Mouse (Mus musculus) 3134 (cell line): Measurements from ENCODE around the gene Fam43a.

Source experiments
- DNase-seq: peaks from one replicate; pipeline ENCODE4 v3.0.0-alpha.2; 2011; ENCODE audit warnings: low spot score; ENCODE audit not compliant: insufficient read length; ENCODE audit errors: extremely low read depth

Gene Fam43a

DNA sequence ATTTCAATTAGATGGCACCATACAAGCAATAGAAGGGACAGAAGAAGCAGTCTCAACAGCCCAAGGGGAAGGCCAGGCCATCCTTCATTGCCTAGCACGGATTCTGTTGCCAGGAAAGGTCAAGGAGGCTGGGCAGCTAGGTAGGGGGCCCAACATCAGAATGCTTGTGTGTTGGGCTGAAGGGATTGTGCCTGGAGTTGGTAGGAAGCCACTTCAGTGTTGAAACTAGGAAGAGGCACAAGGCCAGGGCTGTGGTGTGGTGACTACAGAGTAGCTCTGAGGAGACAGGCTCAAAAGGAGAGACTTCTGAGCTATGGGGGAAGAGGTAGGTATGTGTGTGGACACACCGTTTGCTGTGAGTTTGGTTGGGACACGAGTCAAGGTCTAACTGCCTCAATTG lies 4.2 kb upstream of the Fam43a start:
- no peak for DNase-seq

DNA sequence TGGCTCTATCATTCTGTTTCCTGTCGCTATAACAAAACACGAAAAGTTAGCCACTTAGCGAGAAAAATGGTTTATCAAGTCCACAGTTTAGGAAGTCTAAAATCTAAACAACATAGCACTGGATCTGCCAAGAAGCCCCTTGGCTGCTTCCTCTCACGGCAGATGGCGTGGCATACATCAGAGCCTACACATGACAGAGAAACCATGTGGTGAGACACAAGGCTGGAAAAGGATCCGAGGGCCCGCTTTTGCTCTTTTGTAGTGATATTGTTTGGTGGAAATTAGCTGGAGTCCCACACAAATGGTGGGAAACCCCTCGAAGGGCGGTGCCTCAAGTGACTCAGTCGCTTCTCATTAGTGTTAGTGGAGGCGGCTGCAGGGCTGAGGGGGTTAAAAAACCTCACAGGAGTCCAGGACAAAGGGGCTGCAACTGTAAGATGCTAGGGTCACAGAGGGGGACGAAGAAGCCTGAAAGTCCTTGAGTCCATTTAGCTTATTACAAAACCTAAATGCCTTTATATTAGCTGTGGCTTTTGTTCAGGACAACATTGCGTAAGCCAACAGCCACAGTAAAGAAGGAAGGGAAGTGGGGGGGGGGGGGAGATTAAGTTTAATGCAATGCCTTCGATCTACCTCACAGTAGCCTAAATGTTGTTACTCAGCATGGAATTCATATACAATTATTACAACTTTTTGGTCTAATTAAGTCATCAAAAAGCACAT lies 3.5 kb upstream of the Fam43a start:
- DNase-seq, result no peak

DNA sequence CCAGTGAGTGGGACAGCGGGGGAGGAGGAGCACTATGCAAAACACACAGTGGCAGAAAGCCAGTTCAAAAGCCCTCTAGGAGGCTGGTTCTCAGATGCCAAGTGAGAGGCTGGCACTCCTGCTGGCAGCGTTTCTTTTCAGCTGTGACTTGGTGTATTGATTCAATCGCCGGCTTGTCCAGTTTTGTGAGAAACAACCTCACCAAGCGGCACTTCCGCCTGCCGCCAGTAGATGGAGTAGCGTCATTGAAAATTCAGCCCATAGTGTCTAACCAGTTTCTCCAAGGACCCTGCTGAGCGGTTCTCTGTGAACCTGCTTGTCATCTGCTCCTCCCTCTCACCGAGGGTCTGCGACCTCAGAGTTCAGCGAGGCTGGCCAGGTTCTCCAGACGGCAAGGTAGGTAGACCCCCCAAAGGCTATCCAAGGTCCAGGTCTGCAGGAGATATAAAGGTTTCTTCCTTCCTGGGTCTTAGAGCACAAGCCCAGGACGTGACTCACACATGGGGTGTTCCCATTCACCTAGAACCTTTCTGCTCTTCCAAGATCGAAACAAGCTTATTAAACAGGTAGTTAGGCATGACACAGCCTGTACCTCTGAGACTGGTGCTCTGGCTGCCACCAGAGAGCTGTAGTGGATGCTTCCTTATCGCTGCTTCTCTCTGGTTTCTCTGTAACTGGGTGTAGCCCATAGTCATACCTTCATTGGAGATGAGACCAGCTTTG lies 2.4 kb upstream of the Fam43a start:
- DNase-seq, result peak; percentile 81

DNA sequence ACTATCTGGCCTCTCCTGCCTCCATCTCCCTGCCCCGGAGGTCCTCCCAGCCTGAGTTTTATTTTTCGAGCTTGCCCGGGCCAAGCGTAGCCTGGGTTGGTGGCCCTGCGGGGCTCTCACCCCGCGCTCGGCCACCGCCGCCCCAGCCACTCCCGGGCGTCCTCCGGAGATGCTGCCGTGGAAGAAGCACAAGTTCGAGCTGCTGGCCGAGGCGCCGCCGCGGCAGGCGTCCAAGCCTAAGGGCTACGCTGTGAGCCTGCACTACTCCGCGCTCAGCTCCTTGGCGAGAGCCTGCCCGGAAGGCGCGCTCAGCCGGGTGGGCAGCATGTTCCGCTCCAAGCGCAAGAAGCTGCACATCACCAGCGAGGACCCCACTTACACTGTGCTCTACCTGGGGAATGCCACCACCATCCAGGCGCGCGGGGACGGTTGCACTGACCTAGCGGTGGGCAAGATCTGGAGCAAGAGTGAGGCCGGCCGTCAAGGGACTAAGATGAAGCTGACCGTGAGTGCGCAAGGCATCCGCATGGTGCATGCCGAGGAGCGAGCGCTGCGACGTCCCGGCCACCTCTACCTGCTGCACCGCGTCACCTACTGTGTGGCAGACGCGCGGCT lies 1.0 kb downstream of the Fam43a start:
- DNase-seq, result peak; percentile 34

DNA sequence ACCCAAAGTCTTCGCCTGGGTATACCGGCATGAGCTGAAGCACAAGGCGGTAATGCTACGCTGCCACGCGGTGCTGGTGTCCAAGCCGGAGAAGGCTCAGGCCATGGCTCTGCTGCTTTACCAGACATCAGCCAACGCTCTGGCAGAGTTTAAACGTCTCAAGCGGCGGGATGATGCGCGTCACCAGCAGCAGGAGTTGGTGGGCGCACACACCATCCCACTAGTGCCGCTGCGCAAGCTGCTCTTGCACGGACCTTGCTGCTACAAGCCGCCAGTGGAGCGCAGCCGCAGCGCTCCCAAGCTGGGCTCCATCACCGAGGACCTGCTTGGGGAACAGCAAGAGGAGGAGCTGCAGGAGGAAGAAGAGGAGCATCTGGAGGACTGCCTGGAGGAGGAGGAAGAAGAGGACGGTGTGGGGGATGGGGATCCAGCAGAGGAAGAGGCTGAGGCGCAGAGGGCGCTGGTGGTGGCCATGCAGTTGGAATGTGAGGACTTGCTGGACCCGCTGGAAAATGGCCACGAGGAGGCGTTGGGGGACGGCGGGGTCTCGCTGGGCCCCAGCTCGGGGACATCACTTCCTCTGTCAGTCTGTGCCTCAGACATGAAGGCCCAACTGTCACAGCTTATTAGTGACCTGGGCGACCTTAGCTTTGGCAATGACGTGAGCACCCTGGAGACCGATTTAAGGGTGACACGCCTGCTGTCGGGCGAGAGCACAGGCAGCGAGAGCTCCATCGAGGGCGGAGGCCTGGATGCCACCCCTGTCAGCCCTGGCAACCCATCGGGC lies 1.7 kb downstream of the Fam43a start:
- DNase-seq, result peak; percentile 41

DNA sequence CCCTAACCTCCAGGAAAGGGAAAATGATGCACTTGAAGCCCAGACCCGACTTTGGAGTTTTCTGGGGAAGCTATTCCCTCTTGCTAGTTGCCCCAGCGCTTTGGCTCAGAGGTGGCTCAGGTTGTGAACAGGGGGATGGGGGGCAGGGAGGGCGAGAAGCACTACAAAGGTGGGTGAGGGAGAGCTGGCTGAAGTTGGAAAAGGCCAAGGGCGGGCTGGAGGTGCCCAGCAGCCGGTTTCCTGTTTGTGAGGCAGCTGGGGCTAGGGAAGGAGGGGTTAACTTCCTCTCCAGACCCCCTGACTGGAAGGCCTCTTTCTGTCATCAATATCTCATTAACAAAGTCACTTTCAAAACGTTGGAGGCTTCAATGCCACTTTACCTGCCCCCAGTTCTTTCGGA lies 2.4 kb downstream of the Fam43a start:
- no peak for DNase-seq

DNA sequence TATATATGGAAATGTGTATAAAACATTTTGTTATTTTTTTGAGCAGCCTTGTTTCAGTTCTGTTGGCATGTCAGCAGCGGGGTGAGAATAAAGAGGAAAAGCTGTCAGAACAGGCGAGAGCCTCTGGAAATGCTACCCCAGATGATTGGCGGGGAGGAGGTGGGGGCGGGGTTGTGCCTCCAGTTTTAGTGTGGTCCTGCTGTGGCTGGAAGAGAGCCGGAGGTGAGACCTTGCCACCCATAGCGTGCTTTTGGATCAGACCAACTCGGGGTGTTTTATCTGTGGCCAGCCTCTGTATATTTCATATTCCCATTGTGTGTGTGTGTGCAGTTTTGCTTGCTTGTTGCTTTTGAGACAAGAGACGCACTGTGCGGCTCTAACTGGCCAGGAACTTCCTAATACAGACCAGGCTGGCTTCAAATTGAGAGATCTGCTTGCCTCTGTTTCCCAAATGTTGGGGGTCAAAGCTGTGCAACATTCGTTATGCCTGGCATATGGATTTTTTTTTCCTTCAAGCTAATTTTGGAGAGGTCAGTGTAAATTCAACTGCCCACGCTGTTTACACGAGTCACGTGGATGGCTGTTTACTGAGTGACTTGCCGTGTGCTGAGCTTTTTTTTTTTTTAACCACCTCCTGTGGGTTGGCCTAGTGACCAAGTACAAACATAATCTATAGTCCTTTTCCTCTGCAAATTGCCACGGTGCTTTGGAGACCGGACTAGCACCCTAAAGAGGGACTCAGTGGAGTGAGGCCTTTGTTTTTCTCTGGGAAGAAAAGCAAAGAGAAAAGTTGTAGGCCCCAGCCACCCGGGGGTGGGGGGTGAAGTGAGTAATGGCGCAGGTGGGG lies 3.4 kb downstream of the Fam43a start:
- DNase-seq, result no peak

DNA sequence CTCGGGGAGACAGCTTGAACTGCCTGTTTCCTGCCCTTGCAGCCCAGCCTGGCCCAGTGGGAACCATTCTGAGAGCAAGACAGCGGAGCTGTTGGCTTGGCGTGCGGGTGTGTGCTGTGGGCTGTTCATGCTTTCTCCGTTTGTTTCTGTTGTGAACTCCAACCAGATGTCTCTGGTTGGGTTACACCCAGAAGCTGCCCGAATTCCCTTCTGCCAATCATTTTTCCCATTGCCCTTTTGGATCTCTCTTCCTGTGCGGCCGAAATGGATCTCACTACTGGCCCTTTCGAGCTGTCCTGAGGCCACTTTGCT lies 4.0 kb downstream of the Fam43a start:
- no peak for DNase-seq

DNA sequence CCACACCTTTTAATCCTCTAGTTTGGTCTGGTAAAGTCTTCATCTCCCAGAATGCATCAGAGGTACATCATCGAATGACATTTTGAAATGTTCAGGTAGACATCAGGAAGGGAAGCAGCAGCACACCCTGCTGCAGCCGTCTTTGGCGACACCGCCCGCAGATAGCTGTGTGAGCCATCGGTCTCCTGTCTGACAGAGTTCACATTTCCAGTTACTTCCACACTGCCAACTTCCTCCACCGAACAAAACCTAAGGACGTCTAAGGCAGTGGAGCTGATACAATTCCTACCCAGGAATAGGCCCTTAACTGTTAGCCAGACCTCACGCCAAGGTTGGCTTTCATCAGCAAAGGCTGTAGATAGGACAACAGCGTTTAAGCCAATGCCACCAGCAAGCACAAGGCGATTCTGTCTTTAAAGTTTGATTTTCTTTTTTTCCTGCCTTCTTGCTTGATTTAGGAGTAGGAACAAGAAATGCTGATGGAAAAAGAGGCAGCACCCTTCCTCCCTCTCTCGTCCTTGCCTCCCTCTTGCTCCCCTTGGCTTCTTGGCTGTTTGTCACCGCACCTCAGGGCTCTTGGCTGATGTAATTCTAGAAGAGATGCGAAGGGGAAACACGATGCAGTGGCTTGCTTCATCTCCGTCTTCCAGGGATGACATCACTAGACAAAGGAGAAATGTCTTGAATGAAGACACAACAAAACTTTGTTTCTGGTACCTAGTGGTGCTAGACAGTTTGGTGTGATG lies 4.7 kb downstream of the Fam43a start:
- DNase-seq, result no peak

DNA sequence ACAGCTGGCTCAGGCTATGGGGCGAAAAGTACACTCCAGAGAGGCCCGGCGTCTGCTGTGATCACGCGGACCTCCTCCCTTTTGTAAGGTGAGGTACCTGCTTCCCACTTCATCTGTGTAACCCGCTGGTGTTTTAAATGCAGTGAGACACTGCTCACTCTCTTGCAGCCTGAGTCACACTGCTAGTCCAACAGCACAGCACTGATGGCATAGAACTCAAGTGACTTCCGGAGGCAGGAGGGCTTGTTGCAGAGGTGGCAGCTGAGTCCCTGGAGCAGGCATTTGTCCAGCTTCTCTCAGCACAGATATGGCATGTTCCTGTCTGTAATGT lies 5.2 kb downstream of the Fam43a start:
- no peak for DNase-seq

DNA sequence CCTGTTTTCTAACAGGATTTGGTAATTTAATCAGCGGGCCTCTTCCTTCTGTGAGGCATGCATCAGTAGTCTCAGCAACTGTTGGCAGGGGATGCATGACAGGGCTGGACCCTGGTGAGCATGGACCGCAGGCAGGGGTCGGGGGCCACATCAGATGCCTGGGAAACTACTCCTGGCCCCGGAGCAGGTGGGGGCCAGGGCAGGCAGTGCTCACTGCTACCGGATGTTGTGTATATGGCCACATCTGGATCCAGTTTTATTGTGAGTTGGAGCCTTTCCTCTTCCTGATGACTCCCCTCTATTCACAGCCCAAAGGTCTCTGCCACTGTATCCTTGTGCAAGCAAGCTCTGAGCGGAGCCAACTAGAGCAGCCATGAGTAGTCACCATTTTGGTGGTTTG lies 6.0 kb downstream of the Fam43a start:
- no peak for DNase-seq

DNA sequence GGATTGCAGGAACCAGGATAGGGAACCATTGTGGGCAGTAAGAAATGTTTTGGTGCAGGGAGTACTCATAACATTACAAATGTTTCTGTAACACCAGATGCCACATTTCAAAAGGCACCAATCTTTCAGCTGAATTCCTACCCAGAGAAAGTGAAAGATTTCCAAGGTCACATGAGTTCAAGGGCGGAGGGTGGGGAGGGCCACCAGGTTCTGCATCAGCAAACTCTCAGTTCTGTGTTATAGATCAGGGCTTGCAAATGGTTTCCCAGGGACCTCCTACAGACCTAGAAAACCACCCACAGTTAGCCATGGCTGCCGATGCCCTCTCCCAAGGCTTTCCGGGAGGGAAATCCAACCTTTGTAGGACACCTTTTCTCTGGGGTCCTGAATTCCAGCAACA lies 8.3 kb downstream of the Fam43a start:
- no peak for DNase-seq

DNA sequence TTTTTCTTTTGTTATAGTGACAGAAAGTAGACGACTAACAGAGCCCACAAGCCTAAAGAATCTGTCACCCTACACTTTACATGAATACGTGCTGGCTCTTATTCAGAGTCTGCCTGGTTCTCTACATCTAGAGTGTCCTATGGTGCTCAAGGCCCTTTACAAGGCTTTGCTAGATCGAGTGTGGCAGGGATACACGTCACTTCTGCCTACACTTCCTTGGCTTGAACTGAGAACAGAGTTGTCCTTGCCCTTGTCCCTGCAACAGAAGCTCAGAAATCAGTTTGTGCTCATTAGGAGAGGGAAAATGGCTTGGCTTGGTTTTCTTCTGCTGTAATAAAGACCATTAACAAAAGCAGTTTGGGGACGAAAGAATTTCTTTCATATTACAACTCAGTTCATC lies 11.8 kb downstream of the Fam43a start:
- DNase-seq, result no peak

DNA sequence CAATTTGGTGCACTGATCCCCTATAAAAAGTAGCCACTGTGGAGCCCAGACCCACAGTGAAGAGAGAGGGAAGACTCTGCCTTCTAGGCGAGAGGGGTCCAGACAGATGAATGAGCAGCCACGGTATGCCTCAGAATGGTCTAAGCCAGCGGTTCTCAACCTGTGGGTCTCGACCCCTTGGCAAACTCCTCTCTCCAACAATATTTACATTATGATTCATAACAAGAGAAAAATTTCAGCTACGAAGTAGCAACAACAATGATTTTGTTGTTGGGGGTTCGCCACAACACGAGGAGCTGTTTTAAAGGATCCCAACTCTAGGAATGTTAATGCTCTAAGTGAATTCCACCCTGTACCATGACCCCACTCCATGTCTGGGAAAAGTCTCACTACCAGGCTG lies 13.6 kb downstream of the Fam43a start:
- DNase-seq, result no peak

DNA sequence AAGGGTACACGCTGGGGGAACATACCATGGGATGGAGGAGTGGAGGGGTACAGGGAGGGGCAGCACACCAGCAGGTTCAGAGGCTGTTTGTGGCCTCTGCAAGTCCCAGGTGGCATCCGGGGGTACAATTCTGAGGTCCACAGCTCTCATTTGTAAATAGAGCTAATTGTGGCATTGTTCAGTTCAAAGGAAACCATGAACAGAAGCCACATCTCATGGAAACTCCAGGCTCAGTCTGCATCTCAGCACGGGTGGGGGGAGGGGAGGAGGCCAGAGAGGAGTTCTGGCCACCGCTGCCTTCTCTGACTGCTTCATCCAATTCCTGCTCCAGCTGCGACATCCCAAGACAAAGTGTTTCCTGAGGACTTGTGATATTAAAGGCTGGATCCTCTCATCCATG lies 14.6 kb downstream of the Fam43a start:
- DNase-seq, result no peak

DNA sequence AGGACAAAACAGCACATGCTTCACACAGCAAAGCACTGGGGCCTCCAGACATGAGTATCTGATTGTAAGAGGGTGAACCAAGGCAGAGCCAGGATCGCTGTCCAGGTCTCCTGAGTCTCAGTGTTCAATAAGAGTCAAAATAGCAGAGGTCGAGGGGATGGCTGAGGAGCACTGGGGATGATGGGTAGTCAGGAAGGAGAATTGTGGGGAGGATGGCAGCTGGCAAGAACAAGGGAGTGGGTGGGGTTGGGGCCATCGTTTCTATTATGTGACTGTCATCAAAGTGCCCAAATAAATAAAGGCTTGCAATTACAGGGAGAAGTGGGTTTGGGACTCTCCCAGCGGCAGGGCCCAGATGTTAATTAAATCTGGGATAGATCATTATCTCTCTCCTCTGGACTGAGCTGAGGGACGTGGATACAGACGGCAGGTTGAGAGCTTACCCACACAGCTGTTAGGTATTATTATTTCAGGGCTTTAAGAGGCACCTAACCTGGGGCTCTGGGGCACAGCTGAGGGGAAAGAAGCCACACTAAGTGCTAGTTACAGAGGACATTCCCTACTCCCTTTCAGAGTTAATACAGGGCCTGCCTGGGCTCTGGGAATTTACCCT lies 15.3 kb downstream of the Fam43a start:
- no peak for DNase-seq

DNA sequence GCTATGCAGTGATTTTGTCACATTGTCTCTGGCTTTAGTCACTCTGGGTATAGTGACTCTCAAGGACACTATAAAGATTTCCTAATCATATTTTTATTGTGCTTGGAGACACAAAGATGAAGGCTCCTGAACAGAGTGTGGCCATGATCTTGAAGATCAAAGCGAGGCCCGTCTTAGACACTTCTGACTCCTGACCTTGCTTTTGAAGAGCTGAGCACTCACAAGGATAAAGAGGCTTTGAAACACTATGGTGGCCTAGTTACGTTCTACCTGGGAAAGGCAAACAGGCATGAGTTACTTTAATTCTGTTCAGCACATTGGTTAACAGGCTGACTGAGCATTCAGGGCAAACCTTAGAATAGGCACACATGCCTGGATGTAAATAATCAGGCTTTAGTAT lies 16.8 kb downstream of the Fam43a start:
- no peak for DNase-seq

DNA sequence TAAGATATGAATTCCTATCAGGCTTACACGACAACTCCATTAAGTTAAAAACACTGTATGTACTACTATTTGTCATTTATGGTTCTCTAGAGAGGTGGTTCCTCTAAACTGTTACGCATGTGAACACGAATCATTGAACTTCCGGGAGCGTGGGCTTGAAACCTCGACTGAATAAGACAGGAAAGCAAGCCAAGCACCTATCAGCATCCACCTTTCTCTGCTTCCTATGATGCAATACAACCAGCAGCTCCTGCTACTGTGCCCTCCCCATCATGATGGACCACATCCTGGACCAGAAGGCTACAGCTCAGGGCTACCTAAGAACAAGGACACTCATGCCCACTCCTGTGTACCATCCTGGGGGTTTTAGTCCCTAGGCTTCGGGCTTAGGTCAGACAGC lies 24.1 kb downstream of the Fam43a start:
- DNase-seq, result no peak

DNA sequence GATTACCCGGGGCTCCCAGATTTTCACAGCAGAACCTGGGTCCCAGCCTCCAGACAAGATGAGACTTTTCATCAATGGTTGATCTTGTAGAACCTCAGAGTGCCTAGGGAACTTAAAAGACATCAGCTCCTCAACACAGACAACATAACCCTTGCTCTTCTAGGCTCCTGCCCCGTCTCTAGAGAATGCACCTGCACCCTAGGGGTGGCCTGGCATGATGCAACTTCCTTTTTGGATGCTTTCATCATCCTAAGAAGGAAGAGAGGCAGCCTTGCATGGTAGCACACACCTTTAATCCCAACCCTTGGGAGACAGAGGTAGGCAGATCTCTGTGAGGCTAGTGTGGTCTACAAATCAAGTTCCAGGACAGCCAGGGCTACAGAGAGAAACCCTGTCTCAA lies 25.1 kb downstream of the Fam43a start:
- no peak for DNase-seq
